Mouse (Mus musculus) limb, embryonic 12.5 days (tissue): ENCODE data around the gene Prom1. TPM values are rescaled to one million over a fixed set of nuclear protein-coding genes. Genes with fewer than 3 reads are reported as not detected.

ENCODE experiments used
- ATAC-seq: fragments of 200-750 bp; cut with Nextera tagmentation; 2 replicates; pipeline ENCODE4 v1.8.0; 2017; ENCODE audit warnings: low read depth, moderate TSS enrichment; ENCODE audit not compliant: insufficient number of reproducible peaks, insufficient read depth, low FRiP score, low TSS enrichment
- H3K27ac ChIP-seq: fragments of 300-500 bp; sonication (generic); 2 replicates; pipeline ENCODE4 v1.5.1; 2016; ENCODE audit warnings: mild to moderate bottlenecking, moderate library complexity
- H3K27me3 ChIP-seq: fragments of 300-500 bp; sonication (generic); 2 replicates; pipeline ENCODE4 v1.6.1; 2016; ENCODE audit warnings: mild to moderate bottlenecking, moderate library complexity
- H3K36me3 ChIP-seq: fragments of 300-500 bp; sonication (generic); 2 replicates; pipeline ENCODE4 v1.6.1; 2016; ENCODE audit warnings: mild to moderate bottlenecking, moderate library complexity
- H3K4me1 ChIP-seq: fragments of 300-500 bp; sonication (generic); replicated peaks from 2 replicates; pipeline ENCODE4 v1.6.1; 2016
- H3K4me2 ChIP-seq: fragments of 300-500 bp; sonication (generic); 2 replicates; pipeline ENCODE4 v1.6.1; 2016; ENCODE audit warnings: mild to moderate bottlenecking, moderate library complexity
- H3K4me3 ChIP-seq: fragments of 300-500 bp; sonication (generic); replicated peaks from 2 replicates; pipeline ENCODE4 v1.5.1; 2016; ENCODE audit warnings: mild to moderate bottlenecking
- H3K9ac ChIP-seq: fragments of 300-500 bp; sonication (generic); replicated peaks from 2 replicates; pipeline ENCODE4 v1.6.1; 2016; ENCODE audit warnings: mild to moderate bottlenecking, moderate library complexity
- H3K9me3 ChIP-seq: fragments of 300-500 bp; sonication (generic); 2 replicates; pipeline ENCODE4 v1.6.1; 2016; ENCODE audit warnings: mild to moderate bottlenecking, moderate library complexity
- WGBS: fragments of 180-500 bp; shearing (Covaris S2); methylation state at CpG from one replicate; pipeline ENCODE4 v1.1.7; 2016; 5-methylcytosine and 5-hydroxymethylcytosine counted together
- polyA plus RNA-seq: library from polyadenylated mRNA; unstranded; fragments of >200 nt; fragmentation: Nextera tagmentation; extraction: Ambion mirVana; gene quantifications from 2 replicates; pipeline ENCODE4 v1.2.1, GENCODE M21; 2016

Prom1 gene
- polyA plus RNA-seq, 1 experiment from 2014 or later: 85.0 TPM

DNA sequence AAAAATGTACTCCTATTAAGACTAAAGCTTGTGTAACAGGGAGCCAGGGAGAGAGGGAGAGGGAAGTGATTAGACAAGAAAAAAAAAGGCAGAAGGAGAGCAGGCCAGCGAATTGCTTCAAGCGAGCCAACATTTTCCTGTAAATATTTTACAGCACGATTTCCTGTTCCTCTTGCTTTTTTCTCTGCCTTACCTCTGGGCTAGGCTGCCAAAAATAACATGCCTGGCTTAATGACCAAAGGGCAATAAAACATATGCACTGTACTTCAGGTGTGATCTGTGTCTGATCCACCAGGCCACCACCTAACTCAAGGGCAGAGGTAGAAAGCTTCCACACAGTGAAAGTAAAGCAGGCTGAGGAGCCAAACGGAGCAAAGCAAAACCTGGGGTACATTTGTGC is 3.4 kb upstream of the Prom1 start:
- Histone ChIP-seq H3K36me3 (no peaks in the 10 kb centered on the region), H3K9ac (no peak overlapping the region), H3K4me2 (0 out of 2 replicates have a peak overlapping the region, but pooled peaks have one; percentile 2), H3K4me3 (no peak overlapping the region), H3K27me3 (0 out of 2 replicates have a peak, but pooled peaks cover 3% of the 10 kb centered on the region), H3K4me1 (peaks cover 26% of the 10 kb centered on the region), H3K9me3 (0 out of 2 replicates have a peak, but pooled peaks cover 3% of the 10 kb centered on the region), H3K27ac (peak overlapping the region; percentile 9; the same call in 1 of the 2 replicates)
- WGBS: 18% methylated on average over 4 of the region's 4 CpGs
- no peak for ATAC-seq

DNA sequence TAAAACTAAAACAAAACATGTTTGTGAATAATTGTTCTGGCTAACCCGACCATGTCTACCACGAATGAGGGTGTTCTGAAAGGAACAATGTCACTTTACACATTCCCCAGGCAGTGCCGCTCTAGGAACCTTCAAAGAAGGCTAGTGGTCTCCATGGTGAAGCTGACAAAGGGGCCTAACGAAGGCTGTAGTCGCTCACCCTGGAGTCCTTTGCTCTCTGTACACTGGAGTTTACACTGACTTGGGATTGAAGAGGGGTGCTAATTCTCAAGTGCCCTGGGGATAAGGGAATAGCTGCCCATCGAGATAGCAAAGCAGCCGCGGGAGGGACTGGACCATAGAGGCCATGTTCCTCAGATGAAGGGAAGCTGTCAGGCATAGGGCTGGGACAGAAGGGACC is 2.9 kb upstream of the Prom1 start:
- H3K36me3 ChIP-seq: no peaks in the 10 kb centered on the region
- 0 out of 2 replicates have a peak overlapping the region, but pooled peaks have one; percentile 51 for H3K27ac ChIP-seq
- H3K4me1 ChIP-seq: peaks cover 26% of the 10 kb centered on the region
- H3K9me3 ChIP-seq: 0 out of 2 replicates have a peak, but pooled peaks cover 3% of the 10 kb centered on the region
- H3K27me3 ChIP-seq: 0 out of 2 replicates have a peak, but pooled peaks cover 3% of the 10 kb centered on the region
- H3K4me3 ChIP-seq: no peak overlapping the region
- WGBS: 65% methylated on average over 8 of the region's 8 CpGs
- H3K4me2 ChIP-seq: 0 out of 2 replicates have a peak overlapping the region, but pooled peaks have one; percentile 2
- no peak overlapping the region for H3K9ac ChIP-seq
- no peak for ATAC-seq

GRCm38 (mm10) chr5:44104120-44104519 is 2.3 kb upstream of the Prom1 start:
- 87% methylated on average over 2 of the region's 2 CpGs for WGBS
- no peak for ATAC-seq
- H3K9ac ChIP-seq: no peak overlapping the region

DNA sequence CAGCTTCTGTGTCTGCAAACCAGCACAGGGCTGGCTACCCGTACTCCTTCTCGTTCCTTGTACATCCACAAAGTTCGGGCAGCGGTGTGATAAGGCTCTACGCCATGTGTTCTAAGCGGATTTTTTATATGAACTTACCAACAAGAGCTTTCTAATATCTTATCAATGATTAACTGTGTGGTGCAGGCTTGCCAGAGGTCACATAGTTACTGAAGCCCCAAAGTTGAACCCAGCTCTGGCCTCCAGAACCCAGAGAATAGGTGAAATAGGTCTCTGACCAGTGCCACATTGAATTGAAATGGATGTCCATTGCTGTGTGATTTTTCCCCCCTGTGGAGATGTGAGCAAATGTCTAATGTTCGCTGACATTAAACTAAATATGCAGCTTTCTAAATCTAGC is 1.3 kb upstream of the Prom1 start:
- 95% methylated on average over 7 of the region's 7 CpGs for WGBS
- Histone ChIP-seq H3K4me1 (peaks cover 35% of the 10 kb centered on the region), H3K27me3 (0 out of 2 replicates have a peak, but pooled peaks cover 3% of the 10 kb centered on the region), H3K4me2 (no peak overlapping the region), H3K9me3 (0 out of 2 replicates have a peak, but pooled peaks cover 3% of the 10 kb centered on the region), H3K9ac (no peak overlapping the region), H3K4me3 (no peak overlapping the region), H3K36me3 (no peaks in the 10 kb centered on the region), H3K27ac (no peak overlapping the region)
- ATAC-seq: no peak

More at GRCm38 (mm10) chr5:44104120-44104519, 2.3 kb upstream of the Prom1 start:
- Histone ChIP-seq H3K4me3 (no peak overlapping the region), H3K27ac (no peak overlapping the region), H3K36me3 (no peaks in the 10 kb centered on the region), H3K9me3 (0 out of 2 replicates have a peak, but pooled peaks cover 3% of the 10 kb centered on the region), H3K27me3 (0 out of 2 replicates have a peak, but pooled peaks cover 3% of the 10 kb centered on the region), H3K4me1 (peaks cover 32% of the 10 kb centered on the region), H3K4me2 (no peak overlapping the region)

DNA sequence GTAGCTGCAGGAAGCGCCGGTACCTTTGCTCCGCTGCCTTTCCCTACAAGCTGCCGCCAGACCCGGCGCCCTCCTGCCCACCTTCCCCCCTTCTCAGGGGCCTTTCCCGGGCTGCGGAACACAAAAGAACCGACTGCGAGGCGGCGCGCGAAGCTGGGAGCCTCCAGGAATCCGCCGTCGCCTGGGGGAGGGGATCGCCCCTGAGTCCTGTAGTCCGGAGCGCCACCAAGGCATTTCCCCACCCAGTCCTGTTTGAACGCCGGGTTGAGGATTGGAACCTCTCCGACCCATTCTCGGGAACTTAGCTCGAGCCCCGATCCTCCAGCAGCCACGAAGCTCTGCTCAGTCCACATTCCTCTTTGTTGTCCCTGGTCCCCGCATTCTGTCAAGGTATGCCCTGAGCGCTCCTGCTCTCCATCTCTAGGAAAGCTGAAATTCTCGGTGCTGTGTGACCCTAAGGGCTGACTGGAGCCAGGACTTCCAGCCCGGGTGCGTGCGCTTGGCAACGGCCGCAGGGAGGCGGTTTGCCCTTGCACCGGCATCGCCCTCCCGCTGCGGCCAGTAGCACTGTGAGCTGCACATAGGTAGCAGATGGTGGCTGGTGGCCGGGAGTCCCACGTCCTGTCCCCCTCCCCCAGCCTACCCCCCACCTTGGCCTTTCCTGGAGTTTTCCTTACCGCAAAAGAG is 1.1 kb downstream of the Prom1 start:
- peak overlapping the region; percentile 87 for H3K9ac ChIP-seq
- no peaks in the 10 kb centered on the region for H3K36me3 ChIP-seq
- H3K4me3 ChIP-seq: peak overlapping the region; percentile 76
- H3K27me3 ChIP-seq: 0 out of 2 replicates have a peak, but pooled peaks cover 3% of the 10 kb centered on the region
- ATAC-seq: peak; percentile 74
- H3K9me3 ChIP-seq: no peaks in the 10 kb centered on the region
- H3K27ac ChIP-seq: peak overlapping the region; percentile 97
- peak overlapping the region; percentile 89 for H3K4me2 ChIP-seq
- peaks cover 36% of the 10 kb centered on the region for H3K4me1 ChIP-seq
- WGBS: under 1% methylated on average over 42 of the region's 43 CpGs

- Histone ChIP-seq H3K36me3 (no peaks in the 10 kb centered on the region), H3K9ac (peak overlapping the region; percentile 87), H3K27ac (peak overlapping the region; percentile 97), H3K4me1 (peaks cover 36% of the 10 kb centered on the region), H3K27me3 (0 out of 2 replicates have a peak, but pooled peaks cover 3% of the 10 kb centered on the region), H3K9me3 (no peaks in the 10 kb centered on the region), H3K4me3 (peak overlapping the region; percentile 76), H3K4me2 (peak overlapping the region; percentile 89)
- 2% methylated on average over 12 of the region's 12 CpGs for WGBS
- ATAC-seq: no peak
Measured at GRCm38 (mm10) chr5:44100187-44100543, 1.7 kb downstream of the Prom1 start.

- H3K27me3 ChIP-seq: no peaks in the 10 kb centered on the region
- no peak for ATAC-seq
- no peak overlapping the region for H3K9ac ChIP-seq
- H3K27ac ChIP-seq: no peak overlapping the region
- no peaks in the 10 kb centered on the region for H3K9me3 ChIP-seq
- no peak overlapping the region for H3K4me3 ChIP-seq
- WGBS: 64% methylated on average over 5 of the region's 5 CpGs
- no peak overlapping the region for H3K4me2 ChIP-seq
- peaks cover 23% of the 10 kb centered on the region for H3K4me1 ChIP-seq
- peaks cover 25% of the 10 kb centered on the region for H3K36me3 ChIP-seq
Measured at GRCm38 (mm10) chr5:44096996-44097395, 4.8 kb downstream of the Prom1 start.

- 95% methylated on average over 10 of the region's 10 CpGs for WGBS
- Histone ChIP-seq H3K36me3 (peaks cover 34% of the 10 kb centered on the region), H3K4me2 (no peak overlapping the region)
Measured at GRCm38 (mm10) chr5:44096106-44096505, 5.7 kb downstream of the Prom1 start.

GRCm38 (mm10) chr5:44095697-44096096 is 6.1 kb downstream of the Prom1 start:
- Histone ChIP-seq H3K9me3 (no peaks in the 10 kb centered on the region), H3K4me3 (no peak overlapping the region), H3K27me3 (no peaks in the 10 kb centered on the region), H3K9ac (no peak overlapping the region), H3K27ac (no peak overlapping the region), H3K4me1 (peaks cover 19% of the 10 kb centered on the region), H3K36me3 (peaks cover 38% of the 10 kb centered on the region), H3K4me2 (no peak overlapping the region)
- ATAC-seq: no peak
- 88% methylated on average over 7 of the region's 7 CpGs for WGBS

More at GRCm38 (mm10) chr5:44096106-44096505, 5.7 kb downstream of the Prom1 start:
- Histone ChIP-seq H3K27me3 (no peaks in the 10 kb centered on the region), H3K9me3 (no peaks in the 10 kb centered on the region), H3K27ac (no peak overlapping the region), H3K9ac (no peak overlapping the region), H3K4me3 (no peak overlapping the region), H3K4me1 (peaks cover 19% of the 10 kb centered on the region)
- ATAC-seq: no peak

DNA sequence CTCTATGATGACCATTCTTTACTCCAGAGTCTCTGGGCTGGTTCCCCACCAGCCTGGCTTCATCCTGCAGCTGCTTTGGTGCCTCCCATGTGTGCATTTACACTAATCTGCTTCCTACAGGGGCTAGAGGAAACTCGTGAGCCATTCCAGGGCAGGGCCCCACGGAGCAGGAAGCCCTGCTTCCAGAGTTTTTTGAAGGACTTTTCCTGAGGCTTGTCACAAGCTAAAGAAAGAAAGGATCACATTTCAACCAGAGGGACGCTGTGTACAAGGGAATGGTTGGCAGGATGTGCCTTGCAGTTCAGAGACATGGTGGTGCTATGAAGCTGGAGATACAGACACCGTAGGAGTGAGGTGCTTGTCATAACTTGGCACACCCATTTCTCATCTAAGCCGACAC is 14.8 kb downstream of the Prom1 start:
- 36% methylated on average over 5 of the region's 5 CpGs for WGBS
- no peaks in the 10 kb centered on the region for H3K9me3 ChIP-seq
- peak overlapping the region; percentile 64 for H3K27ac ChIP-seq
- peaks cover 48% of the 10 kb centered on the region for H3K36me3 ChIP-seq
- peaks cover 12% of the 10 kb centered on the region for H3K4me1 ChIP-seq
- no peak overlapping the region for H3K4me3 ChIP-seq
- H3K27me3 ChIP-seq: no peaks in the 10 kb centered on the region
- ATAC-seq: peak; percentile 66; the same call in 1 of the 2 replicates
- 0 out of 2 replicates have a peak overlapping the region, but pooled peaks have one; percentile 5 for H3K9ac ChIP-seq
- H3K4me2 ChIP-seq: no peak overlapping the region

DNA sequence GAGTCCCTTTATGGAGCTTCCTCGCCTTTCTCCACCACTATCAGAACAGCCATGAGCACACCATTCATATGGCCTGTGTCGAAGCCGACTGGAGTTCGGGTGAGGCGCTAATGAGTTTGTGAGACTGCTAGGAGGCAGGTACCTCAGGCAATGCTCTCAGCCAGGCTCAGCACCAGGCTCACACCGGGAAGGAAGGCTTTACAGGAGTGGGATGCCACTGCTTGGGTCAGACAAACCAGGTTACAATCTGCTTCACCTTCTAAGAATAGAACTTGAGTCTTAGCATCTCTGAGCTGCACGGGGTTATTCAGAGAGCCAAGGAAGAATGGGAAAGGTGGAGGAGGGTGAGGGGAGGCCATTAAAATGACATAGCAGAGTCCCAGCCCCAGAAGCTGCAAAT is 16.0 kb downstream of the Prom1 start:
- H3K36me3 ChIP-seq: peaks cover 46% of the 10 kb centered on the region
- H3K4me3 ChIP-seq: no peak overlapping the region
- WGBS: 88% methylated on average over 7 of the region's 7 CpGs
- no peak overlapping the region for H3K9ac ChIP-seq
- no peaks in the 10 kb centered on the region for H3K27me3 ChIP-seq
- no peak overlapping the region for H3K27ac ChIP-seq
- H3K9me3 ChIP-seq: no peaks in the 10 kb centered on the region
- H3K4me2 ChIP-seq: no peak overlapping the region
- no peak for ATAC-seq
- H3K4me1 ChIP-seq: peaks cover 19% of the 10 kb centered on the region
